Mouse (Mus musculus) left cerebral cortex, adult 18-20 months (tissue): Measurements from ENCODE around the gene Siva1. TPM values are rescaled to one million over a fixed set of nuclear protein-coding genes. Genes with fewer than 3 reads are reported as not detected.
A peak's percentile ranks its signal among the peaks of the same experiment; 100 is the strongest.

Experiments used
- DNase-seq, 2 experiments: peaks; one replicate each; pipeline ENCODE4 v3.0.0; 2021 to 2022; ENCODE audit warnings: low spot score in 2 of 2, mixed read lengths in 1 of 2
- total RNA-seq, 2 experiments: library from RNA; stranded (reverse); gene quantifications; 2 replicates each; pipeline ENCODE4 v1.2.3; 2021

Siva1 gene
- total RNA-seq, 2 experiments from 2014 or later = 21.6 to 22.0 TPM

- no peak for DNase-seq
These were observed 24.0 kb upstream of the Siva1 start for GRCm38 (mm10) chr12:112620354-112621061.

DNA sequence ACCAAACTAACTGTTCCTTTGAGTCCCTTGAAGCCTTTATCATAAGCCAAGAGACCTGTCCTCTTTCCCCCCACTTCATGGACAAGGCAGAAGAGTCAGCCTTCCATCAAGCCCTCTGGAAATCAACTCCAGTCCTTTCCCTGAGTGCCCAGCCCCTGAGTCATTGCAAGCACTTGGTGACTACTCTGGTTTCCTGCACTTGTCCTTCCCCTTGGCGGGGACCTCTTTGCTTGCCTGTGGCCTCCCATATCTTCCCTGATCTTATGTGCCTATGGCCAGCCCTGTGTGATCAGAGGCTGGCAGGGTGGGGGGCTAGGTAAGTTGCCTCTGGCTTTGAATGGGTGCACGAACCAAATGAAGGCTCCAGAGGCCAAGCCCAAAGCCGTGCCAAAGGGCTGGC is 22.6 kb upstream of the Siva1 start:
- DNase-seq = no peak

GRCm38 (mm10) chr12:112623742-112624141 is 20.7 kb upstream of the Siva1 start:
- peak; percentile 69 to 80 for DNase-seq

DNA sequence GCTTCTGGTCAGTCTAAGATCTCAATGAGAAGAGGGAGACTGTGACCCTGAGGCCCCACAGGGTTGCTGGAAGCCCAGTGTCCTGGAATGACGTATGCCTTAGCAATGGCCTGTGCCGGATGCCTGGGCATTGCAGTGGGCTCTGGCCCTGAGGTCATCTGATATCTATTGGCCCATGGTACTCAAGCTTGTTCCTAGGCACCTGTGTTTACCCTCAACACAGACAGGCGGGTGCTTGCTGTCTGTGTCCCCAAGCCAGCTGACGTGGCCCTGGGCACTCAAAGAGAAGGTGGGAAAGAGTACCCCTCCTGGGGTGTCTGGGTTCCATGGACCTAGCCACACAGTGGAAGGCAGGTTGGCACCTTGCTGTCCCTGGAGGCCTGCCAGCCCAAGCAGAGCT is 18.8 kb upstream of the Siva1 start:
- no peak for DNase-seq

DNA sequence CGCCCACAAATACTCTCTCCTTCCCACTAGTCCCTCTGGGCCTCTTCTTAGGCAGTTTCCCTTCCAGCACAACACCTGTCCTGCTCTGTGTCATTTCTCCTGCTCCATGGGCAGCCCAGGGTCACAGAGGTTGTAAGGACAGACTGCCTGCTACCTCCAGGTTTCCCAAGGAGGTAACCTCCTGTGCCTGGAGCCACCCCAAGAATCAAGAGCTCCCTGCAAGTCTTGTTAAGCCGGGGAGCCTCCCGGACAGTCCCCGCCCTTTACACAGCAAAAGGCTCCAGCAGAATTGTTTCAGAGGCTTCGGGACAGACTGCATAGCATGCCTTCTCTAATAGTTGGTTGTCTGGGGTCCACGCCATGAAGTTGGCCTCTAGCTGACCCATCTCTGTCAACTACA is 18.0 kb upstream of the Siva1 start:
- no peak for DNase-seq

DNA sequence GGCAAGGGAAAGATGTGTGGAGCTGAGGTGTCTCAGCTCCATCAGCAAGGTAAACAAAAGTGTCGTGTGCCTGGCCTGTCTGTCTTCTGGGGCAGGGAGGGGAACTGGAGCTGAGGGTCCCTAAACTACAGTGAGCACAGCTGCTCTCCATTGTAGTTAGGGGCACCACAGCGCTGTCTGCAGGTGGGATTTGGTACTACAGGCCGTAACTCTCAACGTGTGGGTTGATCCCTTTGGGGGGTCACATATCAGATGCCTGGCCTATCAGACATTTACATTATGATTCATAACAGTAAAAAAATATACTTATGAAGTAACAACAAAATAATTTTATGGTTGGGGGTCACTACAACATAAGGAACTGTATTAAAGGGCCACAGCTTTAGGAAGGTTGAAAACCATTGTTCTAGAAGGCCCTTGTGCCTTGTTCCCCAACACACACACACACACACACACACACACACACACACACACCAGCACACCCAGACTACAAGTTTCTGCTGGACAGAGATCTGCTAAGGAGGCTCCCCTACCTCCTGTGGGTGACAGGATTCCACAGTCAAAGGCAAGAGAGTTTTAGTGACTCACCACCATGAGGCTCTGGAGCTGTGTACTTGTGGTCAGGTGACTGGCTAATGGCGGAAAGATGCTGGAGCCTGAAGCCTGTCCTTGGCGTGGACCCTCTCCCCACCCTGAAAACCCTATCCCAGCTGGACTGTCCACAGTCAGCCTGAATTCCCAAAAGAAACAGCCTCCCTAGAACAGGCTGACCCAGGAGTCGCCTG is 17.2 kb upstream of the Siva1 start:
- no peak for DNase-seq

GRCm38 (mm10) chr12:112628197-112628596 is 16.3 kb upstream of the Siva1 start:
- DNase-seq = no peak

- peak; percentile 41 to 44 for DNase-seq
These were observed 15.4 kb upstream of the Siva1 start for GRCm38 (mm10) chr12:112628928-112629721.

DNA sequence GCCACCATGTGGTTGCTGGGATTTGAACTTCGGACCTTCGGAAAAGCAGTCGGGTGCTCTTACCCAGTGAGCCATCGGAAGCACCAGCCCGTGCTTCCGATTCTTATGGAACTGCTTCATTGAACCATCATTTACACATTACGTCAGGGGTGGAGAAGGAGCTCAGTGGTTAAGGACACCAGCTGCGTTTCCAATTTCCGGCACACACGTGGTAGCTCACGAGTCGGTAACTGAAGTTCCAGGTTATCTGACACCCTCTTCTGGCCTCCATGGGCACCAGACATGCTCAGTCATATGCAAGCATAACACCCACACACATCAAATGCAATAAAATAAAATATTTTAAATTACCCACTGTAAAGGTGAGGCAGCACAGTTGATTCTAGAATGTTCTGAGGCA is 14.4 kb upstream of the Siva1 start:
- no peak for DNase-seq

- DNase-seq = no peak
These were observed 13.7 kb upstream of the Siva1 start for GRCm38 (mm10) chr12:112630796-112631195.

GRCm38 (mm10) chr12:112631472-112631871 is 13.0 kb upstream of the Siva1 start:
- DNase-seq = no peak

- DNase-seq = no peak
These were observed 12.2 kb upstream of the Siva1 start for GRCm38 (mm10) chr12:112632084-112632777.

GRCm38 (mm10) chr12:112632907-112633306 is 11.6 kb upstream of the Siva1 start:
- no peak for DNase-seq

GRCm38 (mm10) chr12:112633686-112634085 is 10.8 kb upstream of the Siva1 start:
- DNase-seq = no peak

DNA sequence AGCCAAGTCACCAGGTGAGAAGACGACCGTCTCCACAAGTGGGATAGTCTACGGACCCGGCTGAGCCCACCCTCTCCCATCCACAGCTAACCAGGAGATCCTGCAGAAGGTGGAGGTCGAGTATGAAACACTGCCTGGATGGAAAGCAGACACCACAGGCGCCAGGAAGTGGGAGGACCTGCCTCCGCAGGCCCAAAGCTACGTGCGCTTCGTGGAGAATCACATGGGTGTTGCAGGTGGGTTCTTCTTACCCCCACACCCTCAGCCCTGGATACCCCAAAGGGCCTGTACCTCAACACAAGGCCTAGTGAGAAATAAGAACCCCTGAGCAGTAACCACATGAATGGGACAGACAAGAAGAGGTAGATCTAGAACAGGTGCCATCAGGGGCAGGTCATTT is 5.0 kb upstream of the Siva1 start:
- no peak for DNase-seq

DNA sequence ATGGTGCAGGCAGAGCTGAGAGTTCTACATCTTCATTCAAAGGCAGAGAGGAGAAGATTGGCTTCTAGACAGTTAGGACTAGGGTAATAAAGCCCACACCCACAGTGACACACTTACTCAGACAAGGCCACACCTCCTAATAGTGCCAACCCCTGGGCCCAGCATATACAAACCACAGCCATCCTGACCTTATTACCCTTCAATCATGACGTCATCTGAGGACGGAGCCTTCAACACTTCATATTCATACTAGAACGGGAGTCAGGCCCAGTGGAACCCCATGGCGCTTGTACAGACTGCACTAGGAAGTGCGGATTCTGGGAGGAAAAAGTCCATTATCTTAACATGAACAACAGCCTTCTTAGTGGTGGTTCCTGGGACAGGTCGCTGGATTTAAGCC is 1.4 kb upstream of the Siva1 start:
- no peak for DNase-seq

- DNase-seq = peak; percentile 46 to 55
These were observed 502 bp downstream of the Siva1 start for GRCm38 (mm10) chr12:112644855-112645506.

DNA sequence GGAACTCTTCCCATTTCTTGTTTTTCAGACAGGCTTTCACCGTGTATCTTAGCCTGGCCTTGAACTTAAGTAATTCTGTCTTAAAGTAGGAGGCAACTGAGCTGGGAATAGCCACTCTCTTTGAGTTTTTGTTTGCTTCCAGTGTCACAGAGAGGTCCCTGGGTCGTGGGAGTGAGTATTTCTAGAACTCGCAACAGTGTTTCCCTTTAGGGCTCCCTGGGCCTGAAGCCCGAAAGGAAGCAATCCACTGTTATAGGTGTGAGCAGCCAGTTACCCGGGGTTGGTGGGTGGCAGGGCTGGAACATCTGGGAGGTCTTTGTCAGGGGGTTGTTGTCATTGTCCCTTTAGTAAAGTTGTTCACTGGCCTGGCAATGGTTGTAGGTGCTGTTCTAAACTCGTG is 1.7 kb downstream of the Siva1 start:
- no peak for DNase-seq

DNA sequence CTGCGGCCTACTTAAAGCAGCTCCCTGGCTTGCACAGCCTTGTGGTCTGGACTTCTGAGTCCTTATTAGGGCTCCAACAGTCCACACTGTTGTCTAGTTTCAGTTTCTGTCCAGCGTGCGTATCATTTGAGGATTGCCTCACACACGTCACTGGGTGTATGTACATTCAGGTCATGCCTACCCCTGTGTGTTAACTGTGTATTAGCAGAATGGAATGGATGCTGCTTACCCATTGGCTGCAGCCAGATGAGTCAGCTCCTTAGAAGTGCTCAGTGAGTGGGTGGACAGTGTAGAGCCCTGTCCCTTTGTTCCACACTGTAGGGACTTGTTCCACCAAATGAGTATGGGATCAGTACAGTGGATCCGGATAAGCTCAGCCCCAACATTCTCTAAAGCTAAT is 3.6 kb downstream of the Siva1 start:
- no peak for DNase-seq

GRCm38 (mm10) chr12:112651778-112652439 is 7.4 kb downstream of the Siva1 start:
- no peak for DNase-seq
